Mouse (Mus musculus) Muller cell, postnatal 12 days (primary cell): ENCODE data around the gene Hoxb4.

Experiments
- DNase-seq: peaks from one replicate; pipeline ENCODE4 v3.0.0-alpha.2; 2015; ENCODE audit errors: inconsistent ontology term

The Hoxb4 gene

DNA sequence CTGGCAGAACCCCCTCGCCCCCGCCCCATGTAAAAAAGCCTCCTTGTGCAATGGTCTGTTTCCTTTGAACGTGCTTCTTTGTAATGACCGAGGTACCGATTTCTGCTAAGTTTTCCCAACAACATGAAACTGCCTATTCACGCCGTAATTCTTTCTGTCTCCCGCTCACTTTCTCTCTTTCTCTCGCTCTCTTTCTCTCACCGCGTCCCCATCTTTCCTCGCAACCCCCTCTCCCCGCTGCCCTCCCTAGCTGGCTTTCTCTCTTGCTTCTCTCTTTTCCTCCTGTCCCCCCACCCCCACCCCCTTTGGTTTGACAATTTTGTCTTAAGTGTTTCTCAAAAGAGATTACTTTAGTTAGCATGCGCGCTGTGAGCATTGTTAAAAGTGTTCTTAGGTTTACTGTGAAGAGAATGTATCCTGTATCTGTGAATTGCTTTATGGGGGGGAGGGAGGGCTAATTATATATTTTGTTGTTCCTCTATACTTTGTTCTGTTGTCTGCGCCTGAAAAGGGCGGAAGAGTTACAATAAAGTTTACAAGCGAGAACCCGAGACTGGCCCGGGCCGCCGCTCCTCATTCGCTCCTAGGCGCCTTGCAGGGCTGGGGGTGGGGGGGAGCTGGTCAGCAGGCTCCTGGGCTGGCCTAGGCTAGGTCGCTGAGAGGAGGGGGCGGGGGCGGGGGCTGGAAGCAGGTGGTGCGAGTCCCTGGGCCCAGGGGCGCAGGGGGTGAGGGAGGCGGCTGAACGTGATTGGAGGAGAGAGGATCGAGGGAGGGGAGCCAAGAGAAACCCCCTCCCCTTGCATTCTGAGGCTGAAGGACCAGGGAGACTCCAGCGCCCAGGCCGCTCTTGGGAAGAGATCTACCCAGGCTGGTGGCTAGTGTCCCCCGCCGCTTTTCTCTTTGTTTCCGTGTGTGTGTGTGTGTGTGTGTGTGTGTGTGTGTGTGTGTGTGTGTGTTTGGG lies 33.0 kb upstream of the Hoxb4 start:
- no peak for DNase-seq

GRCm38 (mm10) chr11:96285771-96286738 lies 32.0 kb upstream of the Hoxb4 start, which contains the start of gene Hoxb7:
TSS of gene Hoxb7 (plus strand) at chr11:96286623.
- DNase-seq = no peak

- no peak for DNase-seq
These were observed 31.2 kb upstream of the Hoxb4 start for GRCm38 (mm10) chr11:96286739-96287385.

DNA sequence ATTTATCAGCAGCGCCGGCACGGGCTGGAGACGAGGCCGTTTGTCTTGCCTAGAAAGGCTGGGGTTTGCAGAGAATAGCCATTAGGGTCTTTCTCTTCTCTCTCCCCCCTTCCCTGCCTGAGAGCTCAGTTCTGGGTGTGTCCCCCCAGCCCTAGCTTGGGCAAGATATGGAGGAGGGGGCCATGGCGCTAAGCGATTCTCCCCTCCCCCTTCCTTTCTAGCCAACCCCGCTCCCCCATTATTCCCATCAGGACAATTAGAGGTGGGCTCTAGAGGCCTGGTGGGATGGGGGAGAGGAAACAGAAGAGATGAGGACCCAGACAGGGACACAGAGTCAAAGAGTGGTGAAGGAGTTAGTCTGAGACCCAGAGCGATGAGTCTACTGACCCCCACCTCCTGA lies 30.7 kb upstream of the Hoxb4 start:
- no peak for DNase-seq

DNA sequence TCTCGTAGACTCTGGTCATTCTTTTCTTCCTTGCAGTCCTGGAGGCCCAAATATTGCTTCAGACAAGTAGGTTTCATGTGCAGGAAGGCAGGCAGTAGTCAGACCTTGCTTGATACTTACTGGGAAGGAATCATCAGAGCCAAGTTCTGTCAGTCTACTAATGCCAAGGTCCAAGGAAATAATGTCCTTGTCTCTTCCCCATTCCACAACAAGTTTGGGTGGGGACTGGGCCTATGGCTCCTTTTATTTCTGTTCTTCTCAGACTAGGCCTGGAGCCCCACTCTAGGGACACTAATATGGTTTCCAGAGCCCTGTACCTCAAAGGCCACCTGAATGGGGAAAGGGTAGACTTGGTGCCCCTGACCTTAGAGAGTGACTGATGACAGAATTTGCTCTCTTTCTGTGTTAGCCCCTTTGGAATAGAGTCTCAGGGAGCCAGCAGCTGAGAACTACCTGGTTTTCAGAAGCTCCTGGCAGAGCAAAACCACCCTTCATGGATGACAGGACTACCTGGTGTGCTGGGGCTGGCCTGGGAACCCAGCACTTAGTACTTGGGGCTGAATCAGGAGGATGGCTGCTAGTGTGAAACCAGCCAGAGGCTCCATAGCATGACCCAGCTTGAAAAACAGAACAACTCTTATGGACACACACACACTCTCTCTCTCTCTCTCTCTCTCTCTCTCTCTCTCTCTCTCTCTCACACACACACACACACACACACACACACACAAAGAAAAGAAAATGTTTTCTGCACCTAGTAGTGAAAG lies 29.4 kb upstream of the Hoxb4 start:
- no peak for DNase-seq

DNA sequence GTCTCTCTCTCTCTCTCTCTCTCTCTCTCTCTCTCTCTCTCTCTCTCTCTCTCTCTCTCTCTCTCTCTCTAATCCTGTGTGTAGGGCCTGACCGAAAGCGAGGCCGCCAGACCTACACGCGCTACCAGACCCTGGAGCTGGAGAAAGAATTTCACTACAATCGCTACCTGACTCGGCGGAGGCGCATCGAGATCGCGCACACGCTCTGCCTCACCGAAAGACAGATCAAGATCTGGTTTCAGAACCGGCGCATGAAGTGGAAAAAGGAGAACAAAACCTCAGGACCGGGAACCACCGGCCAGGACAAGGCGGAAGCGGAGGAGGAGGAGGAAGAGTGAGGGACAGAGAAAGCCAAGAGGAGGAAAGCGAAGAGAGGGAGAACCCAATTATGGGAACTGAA lies 28.8 kb upstream of the Hoxb4 start:
- no peak for DNase-seq

GRCm38 (mm10) chr11:96289837-96290236 lies 28.2 kb upstream of the Hoxb4 start:
- DNase-seq = no peak

GRCm38 (mm10) chr11:96290705-96291355 lies 27.2 kb upstream of the Hoxb4 start:
- no peak for DNase-seq

GRCm38 (mm10) chr11:96291681-96292564 lies 26.1 kb upstream of the Hoxb4 start, which contains the start of gene Hoxb6:
TSS of gene Hoxb6 (plus strand) at chr11:96292476.
- no peak for DNase-seq

DNA sequence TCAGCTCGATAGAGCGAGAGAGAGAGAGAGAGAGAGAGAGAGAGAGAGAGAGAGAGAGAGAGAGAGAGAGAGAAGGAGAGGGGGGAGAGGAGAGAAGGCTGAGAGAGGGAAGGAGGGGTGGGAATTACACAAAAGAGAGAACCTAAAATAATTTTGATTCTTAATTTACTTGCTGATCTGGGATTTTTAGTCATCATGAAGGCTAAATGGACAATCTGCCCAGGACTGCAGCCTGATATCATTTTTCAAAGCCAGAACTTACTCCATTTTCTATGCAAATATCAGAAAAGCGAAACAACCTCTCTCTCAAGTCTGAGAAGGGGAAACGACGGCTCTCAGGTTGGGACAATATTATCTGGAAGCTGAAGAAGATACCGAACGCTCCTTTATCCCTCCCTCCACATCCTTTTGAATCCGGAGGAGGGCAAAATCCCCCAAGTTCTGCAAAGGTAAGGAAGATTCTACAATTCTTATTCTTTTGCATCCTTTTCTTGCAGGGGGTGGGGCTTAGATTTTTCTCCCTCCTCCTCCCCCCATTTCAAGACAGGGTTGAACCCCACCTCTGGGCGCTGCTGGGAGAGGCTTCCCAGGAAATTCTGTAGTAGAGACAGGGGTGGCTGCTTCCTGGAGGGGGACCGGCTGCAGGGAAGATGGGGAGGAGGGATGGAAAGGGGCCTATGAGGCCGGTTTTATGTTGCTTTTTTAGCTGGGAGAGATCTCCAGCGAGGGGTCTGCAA lies 25.3 kb upstream of the Hoxb4 start:
- DNase-seq = no peak

GRCm38 (mm10) chr11:96293302-96293921 lies 24.7 kb upstream of the Hoxb4 start:
- no peak for DNase-seq

DNA sequence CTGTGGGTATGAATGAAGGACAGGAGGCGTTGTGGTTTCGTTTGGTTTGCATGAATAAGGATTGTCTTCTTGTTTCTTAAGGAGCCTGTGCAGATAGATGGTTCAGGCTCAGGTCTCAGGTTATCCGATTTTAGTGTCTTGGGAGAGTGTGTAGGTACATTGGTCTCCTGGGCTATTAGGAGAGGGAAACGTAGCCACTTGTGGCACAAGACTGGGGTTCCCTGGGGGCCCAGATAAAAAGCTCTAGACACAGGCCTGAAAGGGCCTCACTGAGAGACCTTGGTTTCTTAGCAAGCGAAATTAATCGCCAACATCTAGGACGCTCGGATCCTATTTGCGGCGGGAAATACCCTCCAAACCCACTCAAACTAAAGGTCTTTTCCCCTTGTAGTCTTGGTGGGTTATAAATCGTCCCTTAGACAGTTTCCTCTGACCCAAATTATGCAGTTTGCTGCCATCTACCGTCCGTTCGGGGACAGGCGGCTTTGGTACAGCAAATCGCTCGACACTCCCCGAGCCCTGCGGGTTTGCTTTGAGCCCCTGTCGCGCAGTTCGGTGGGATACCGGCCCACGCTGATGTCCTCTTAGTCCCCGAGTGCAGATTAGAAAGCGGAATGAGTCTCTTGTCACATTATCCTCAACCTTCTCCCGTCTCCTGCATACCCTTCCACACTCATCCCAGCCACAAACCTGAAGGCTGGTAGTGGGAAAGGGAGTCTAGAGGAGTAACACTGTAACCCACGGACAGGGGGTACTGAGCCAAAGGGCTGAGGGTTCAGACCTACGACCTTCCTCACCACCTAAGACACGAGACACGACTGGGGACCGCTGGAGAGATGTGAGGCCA lies 23.6 kb upstream of the Hoxb4 start:
- peak; percentile 34 for DNase-seq

- DNase-seq = no peak
These were observed 22.8 kb upstream of the Hoxb4 start for GRCm38 (mm10) chr11:96295092-96295835.

DNA sequence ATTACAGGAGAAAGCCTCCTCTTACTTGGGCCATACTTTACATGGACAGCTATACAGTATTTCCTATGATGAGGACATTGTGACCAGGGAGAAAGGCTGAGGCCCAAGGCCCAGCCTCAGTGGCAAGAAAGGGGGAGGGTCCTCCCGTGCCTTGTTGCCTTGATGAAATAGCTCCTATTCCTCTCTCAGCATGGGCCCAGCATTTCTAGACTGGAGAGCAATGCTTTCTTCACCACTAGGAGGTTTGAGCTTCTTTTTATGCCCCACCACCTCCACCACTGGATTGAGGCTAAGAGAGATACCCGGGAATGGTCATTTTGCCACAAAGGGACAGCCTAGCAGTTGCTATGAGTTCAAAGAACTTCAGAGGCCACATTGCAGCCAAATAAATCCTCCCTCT lies 21.1 kb upstream of the Hoxb4 start:
- DNase-seq = no peak

DNA sequence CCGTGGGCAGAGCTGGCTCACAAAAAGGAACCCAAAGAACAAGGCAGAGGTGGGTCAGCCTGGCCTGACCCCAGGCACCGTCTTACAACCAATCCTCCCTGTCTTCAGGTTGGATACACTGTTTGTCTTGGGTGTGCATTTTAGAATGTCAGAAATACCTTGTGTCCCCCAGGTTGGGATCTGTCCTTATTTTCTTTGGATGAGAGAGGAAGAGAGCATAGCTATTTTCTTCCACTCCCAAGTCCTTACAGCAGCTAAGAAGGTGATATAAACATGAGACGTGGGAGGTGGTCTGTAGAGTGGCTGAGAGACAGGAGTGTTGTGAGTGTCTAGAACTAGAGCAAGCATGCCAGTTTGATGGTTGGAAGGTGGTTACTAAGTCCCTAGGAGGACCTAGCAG lies 20.6 kb upstream of the Hoxb4 start:
- no peak for DNase-seq

GRCm38 (mm10) chr11:96297968-96298635 lies 20.0 kb upstream of the Hoxb4 start:
- DNase-seq = no peak
